Mouse (Mus musculus): ENCODE results near the gene Me1.

The Me1 gene

GRCm38 (mm10) chr9:86695818-86696261 lies at the start of gene Me1:
Gene Me1, minus strand, starts transcription at chr9:86695953.
- no peak for DNase-seq

DNA sequence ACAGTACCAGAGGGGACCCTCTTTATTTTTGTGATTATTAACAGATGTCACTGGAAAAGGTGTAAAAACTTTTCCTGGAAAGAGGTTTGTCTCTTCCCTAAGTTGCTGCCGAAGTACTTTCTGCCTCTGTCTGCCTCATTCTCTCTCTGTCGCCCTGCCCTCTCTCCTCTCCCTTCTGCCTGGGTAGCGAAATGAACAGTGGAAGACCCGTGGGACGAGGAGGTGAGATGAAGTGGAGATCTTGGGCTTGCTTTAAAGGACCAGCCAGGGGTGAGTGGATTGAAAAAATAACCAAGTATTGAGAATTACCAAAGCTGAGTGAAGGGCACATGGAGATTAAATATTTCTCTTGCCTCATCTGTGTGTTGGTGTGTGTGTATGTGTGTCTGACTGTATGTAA lies 48.3 kb upstream of the Me1 start:
- DNase-seq, result no peak

DNA sequence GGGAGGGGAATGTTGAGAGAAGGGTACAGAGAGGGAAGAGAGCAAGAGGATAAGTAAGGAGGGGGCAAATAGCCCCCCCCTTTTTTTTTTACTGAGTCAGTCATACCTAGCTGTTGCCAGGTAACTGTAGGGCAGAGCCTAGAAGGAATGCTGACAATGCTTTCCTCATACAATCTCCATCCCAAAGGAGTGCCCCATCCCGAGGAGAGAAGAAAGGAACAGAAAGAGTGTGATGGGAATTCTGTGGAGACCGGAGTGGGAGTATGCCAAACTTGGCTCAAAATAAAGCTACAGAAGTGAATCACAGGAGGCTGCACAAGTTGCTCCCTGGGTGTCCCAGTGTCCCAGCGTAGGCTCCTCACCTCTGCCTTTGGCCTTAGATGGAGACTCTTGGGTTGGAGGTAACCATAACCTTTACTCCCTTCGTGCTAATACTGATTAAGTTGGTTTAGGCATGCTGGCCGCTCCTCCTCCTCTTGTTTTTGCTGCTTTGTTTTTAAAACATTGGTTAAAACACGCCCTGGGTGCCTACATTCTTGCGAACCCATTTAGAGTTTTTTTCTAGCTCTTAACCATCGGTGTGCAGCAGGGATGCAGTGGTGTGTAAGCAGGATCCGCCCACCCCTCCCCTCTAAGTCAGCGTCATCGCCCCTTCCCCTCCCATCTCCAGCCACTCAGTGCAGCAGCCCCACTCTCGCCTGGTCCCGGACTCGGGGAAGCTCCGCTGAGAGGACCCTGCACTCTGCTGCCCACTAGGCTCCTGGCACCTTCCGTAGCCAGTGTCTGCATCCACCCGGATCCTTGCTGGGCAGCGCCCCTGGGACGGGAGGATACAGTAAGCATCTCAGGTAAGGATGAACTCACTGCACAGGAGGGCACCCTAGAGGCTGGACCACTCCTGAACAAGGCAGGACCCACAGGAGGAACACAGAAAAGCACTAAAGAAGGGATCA lies 47.5 kb upstream of the Me1 start, which contains the start of gene Prss35:
TSS of gene Prss35 (plus strand) at position 691 of the 953 bp plus-strand sequence.
- DNase-seq, result peak; percentile 42

GRCm38 (mm10) chr9:86739971-86740370 lies 44.2 kb upstream of the Me1 start:
- DNase-seq, result no peak

GRCm38 (mm10) chr9:86738801-86739200 lies 43.0 kb upstream of the Me1 start:
- no peak for DNase-seq

- DNase-seq, result no peak
These were observed 42.3 kb upstream of the Me1 start for GRCm38 (mm10) chr9:86738067-86738466.

DNA sequence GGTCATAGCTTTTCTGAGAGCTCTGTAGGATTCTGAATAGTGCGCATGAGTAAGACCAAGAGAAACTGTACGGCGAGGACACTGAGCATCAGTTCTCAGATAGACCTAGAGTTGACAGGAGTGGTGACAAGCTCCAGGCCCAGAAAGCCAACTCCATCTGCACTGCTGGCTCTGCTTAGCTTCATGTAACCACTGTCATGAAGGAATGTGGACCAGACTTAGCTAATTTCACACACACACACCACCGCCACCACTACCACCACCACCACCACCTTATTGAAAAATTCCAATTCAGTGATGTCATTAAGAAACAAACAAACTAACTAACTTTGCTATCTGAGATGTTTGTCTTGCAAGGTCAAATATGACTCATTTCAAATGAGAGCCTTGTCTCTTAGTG lies 41.2 kb upstream of the Me1 start:
- DNase-seq, result no peak

DNA sequence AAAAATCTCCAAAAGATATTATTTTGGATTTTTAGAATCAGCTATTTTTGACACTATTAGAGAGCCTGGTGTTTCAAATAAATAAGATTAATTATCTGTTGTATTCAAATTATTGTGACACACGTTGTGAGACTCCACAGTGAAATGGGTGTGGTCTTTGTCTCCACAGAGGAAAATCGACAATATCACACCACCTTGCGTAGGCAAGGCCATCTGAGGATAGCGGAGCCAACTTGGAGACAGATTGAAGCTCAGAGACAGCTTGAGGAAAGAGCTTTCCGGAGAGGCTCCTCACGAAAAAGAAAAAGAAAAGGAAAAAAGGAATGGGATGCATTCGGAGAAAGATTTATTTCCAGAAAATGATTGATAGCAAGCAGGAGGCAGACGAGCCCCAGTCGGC lies 39.0 kb upstream of the Me1 start:
- no peak for DNase-seq

- no peak for DNase-seq
These were observed 38.6 kb upstream of the Me1 start for GRCm38 (mm10) chr9:86734357-86734756.

- DNase-seq, result no peak
These were observed 34.1 kb upstream of the Me1 start for GRCm38 (mm10) chr9:86729811-86730210.

GRCm38 (mm10) chr9:86729084-86729483 lies 33.3 kb upstream of the Me1 start:
- no peak for DNase-seq

- no peak for DNase-seq
These were observed 32.6 kb upstream of the Me1 start for GRCm38 (mm10) chr9:86728214-86728814.

DNA sequence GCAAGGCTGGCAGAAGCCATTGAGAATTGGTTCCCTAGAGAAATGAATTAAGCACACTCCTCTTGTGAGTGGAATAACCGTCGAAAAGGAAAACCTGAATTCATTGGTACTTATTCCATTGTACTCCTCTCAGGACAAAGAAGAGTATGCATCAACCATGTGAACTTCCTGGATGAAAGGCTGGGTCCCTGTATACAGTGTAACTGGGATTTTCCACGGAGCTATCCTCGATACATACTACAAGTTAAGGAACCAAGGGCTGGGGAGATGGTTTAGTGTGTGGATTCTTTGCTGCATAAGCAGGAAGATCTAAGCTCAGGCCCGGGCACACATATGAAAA lies 30.6 kb upstream of the Me1 start:
- DNase-seq, result no peak

DNA sequence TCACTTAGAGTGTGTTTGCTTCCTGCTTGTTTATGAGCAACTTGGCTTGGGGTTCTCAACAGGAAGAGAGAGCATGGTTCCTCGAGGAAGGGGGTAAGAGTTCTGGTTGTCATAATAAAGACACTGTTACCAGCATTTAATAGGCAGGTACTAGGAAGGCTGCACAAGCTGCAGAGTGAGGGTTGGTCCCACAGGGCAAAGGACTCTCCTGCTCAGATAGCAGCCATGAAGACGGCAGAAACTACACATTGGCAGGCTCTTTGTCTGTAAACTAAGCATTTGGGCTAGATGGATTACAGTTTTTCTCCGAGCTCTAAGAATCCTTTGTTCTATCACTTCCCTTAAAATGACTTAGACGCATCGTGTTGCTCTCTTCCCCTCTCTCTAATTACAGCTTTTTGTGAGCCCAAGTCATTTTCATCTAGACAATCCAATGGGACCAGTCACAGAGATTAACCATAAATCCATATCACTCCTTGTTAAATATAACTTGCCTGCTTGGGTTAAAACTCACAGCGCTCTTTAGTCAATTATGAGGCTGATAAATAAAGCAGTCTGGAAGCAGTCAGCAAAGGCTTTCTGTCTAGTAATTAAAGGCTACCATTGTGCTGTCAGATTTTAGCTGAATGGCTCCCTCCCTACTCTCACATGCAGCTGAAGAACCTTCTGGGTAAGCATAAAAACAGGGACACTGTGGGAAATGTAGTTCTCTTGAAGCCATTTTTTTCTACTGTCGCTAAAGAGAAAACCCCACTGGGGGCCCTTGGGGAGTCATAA lies 30.0 kb upstream of the Me1 start:
- peak; percentile 10 for DNase-seq

DNA sequence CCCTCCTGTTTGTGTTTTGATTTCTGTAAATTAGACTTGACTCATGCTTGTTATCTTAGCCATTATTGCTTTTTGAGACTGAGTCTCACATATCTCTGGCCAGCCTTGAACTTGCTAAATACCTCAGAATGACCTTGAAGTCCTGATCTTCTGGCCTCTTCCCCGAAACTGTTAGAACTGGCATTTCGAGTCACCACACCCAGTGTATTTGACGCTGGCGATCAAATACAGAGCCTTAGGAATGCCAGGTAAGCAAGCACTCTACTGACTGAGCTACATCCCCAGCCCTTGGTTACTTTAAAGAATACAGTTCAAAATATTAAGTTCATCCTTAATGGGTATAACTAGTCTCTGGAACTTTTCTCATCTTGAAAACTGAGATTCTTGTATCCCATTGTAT lies 29.3 kb upstream of the Me1 start:
- DNase-seq, result no peak

GRCm38 (mm10) chr9:86720794-86721193 lies 25.0 kb upstream of the Me1 start:
- no peak for DNase-seq

GRCm38 (mm10) chr9:86720227-86720626 lies 24.5 kb upstream of the Me1 start:
- no peak for DNase-seq

DNA sequence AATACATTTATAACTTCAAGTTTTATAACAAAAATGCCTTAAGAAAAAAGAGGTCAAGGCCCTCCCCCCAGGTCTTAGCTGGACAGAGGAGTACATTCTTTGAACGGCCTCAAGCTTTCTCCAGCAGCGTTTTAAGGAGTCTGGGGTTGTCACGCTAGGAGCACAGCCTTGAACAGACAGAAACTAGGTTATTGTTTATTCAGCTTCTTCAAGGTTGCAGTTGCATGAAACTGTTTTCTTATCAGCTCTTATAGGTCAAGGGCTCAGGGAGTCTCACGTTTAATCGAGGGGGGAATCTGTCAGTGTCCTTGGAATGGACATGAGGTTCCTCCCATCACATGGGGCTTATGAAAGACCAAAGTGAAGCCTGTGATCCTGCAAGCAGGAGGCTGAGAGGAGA lies 21.4 kb upstream of the Me1 start:
- no peak for DNase-seq

DNA sequence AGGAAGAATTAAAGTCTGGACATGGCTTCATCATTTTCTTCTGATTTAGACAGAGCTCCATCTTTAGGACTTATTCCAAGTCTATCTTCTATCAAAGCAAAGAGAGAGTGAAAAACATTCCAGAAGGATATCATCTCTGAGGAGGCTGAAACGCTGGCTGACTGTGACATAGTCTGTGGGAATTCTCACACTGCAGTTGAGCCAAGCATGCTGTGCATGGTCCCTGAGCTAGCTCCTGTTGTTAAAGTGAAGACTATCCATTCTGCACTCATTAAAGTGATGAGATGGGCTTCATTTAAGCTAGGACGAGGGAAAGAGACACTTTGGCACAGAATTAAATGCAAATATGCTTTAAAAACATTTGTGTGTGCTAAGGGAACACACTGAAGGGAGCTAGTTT lies 20.8 kb upstream of the Me1 start:
- no peak for DNase-seq

- DNase-seq, result no peak
These were observed 18.3 kb upstream of the Me1 start for GRCm38 (mm10) chr9:86714089-86714488.

GRCm38 (mm10) chr9:86712648-86713047 lies 16.9 kb upstream of the Me1 start:
- no peak for DNase-seq

GRCm38 (mm10) chr9:86710091-86710634 lies 14.4 kb upstream of the Me1 start:
- DNase-seq, result no peak

GRCm38 (mm10) chr9:86708921-86709320 lies 13.2 kb upstream of the Me1 start:
- no peak for DNase-seq

Data from right cerebral cortex, postnatal 4 days (tissue).